Mouse (Mus musculus) naive thymus-derived CD4-positive, alpha-beta T cell, adult 2 months (primary cell): Measurements from ENCODE around the gene Olfr541.
"Not testable (repeated sequence)": the region's sequence is repeated elsewhere in the genome, so short reads cannot be mapped to it uniquely, and the experiment has no call there.

ENCODE experiments used
- DNase-seq: peaks from one replicate; pipeline ENCODE4 v3.0.0-alpha.2; 2011; ENCODE audit warnings: low read depth

Gene Olfr541

GRCm38 (mm10) chr7:140696967-140697366, at the start of gene Olfr541:
Gene Olfr541, plus strand, starts transcription at chr7:140697267.
- no peak for DNase-seq

DNA sequence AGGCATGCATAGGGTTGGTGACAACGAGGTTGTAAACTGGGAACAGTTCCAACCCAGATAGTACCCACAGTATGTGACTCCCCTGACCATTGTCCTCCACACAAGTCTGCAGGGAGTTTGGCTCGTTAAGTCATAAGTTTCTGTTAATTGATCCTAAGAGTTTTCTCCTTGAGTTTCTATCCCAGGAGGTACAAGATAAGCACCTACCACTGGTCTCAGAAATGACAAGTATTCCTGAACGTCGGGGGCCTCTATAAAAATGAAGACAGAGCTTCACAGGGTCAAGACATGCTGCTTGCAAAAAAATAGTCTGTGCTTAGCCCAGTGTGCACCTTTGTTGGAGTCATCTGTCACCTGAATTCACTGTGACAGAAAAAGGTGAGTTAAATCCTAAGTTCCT, 37.4 kb upstream of the Olfr541 start, which contains the start of gene Olfr539:
Gene Olfr539, plus strand, starts transcription at position 301 of the 400 bp plus-strand sequence.
- no peak for DNase-seq

DNA sequence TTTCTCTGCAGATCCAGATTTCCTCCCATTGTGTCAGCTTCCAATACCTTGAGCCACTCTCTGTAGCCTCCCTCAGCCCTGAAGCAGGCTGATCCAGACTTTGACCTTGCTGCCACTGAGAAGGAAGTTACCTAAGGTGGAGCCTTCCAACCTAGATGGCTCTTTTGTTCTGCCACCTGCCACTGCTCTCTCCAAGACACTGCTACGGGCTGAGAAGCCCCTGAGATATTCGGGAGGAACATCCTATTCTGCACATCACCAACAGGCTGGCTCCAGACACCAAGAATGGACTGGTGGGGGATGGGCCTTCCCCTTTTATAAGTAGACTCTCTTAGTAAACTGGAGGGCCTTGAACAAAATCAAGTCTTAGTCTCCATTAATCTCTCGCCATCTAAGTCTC, 26.4 kb upstream of the Olfr541 start:
- not testable (repeated sequence) for DNase-seq

- DNase-seq = no peak
These were observed 21.2 kb upstream of the Olfr541 start for GRCm38 (mm10) chr7:140675863-140676262.

- DNase-seq = not testable (repeated sequence)
These were observed 17.5 kb upstream of the Olfr541 start for GRCm38 (mm10) chr7:140679591-140679990.

DNA sequence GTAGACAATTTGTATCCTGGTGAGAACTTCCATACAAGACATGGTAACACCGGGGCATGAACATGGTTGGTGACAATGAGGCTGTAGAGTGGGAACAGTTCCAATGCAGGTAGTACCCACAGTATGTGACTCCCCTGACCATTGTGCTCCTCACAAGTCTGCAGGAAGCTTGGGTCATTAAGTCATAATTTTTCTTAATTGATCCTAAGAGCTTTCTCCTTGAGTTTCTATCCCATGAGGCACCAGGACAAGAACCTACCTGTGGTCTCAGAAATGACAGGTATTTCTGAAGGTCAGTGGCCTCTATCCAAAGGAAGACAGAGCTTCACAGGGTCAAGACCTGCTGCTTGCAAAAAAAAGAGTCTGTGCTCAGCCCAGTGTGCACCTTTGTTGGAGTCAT, 15.4 kb upstream of the Olfr541 start, which contains the start of gene Olfr45:
Gene Olfr45, plus strand, starts transcription at position 301 of the 400 bp plus-strand sequence.
- DNase-seq = no peak

DNA sequence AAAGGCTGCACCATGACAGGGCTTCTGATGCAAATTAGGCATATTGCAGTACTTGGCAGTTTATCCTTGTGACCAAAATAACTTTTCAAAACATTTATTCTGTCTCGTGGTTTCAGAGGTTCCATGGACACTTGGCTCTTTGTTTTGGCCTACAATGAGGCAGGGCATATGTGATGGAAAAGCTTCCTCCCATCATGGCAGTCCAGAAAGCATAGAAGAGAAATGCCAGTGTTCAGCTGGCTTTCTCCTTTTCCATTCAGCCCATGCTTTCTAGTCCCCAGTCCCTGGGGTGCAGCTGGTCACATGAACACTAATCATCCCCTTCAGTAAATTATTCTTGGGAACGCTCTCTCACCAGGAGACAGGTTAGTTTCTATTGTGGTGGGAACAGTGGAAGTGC, 9.3 kb downstream of the Olfr541 start:
- no peak for DNase-seq

DNA sequence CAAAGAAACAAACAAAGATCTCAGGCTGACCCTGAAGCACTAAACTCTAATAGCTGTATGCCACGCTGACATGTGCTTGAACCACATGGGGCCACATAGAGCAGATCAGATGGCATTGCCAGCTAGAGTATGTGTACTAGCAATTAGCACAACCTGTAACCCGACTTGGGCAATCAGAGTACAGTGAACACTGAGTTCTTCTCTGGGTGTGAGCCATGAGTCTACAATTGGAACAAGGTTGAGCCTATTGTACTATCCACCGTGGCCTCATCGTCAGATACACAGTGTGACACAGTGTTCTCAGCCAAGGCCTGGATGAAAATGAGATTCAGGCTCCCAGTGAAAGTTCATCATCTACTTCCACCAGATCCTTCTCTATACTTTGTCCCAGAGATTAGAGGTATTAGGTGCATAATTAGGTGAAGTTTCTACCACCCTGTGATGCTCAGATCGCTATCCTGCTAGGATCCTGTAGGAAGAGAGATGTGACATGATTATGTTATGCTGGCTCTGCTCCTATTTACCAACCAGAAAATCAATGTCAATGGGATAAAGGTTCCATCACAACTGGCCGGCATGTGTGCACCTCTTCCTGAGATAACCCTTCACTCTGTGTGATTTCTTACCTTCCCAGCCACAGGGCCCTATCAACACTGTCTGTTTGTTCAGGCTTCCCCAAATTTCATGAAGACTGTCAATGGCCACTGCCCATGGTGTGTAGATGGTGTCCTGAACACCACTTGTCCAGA, 10.6 kb downstream of the Olfr541 start:
- DNase-seq = no peak

GRCm38 (mm10) chr7:140717155-140718055, 20.3 kb downstream of the Olfr541 start:
- no peak for DNase-seq

GRCm38 (mm10) chr7:140721095-140721494, 24.0 kb downstream of the Olfr541 start:
- DNase-seq = no peak

GRCm38 (mm10) chr7:140725558-140725957, 28.5 kb downstream of the Olfr541 start:
- no peak for DNase-seq

GRCm38 (mm10) chr7:140733162-140733561, 36.1 kb downstream of the Olfr541 start:
- no peak for DNase-seq

GRCm38 (mm10) chr7:140747402-140747801, 50.3 kb downstream of the Olfr541 start:
- DNase-seq = no peak

GRCm38 (mm10) chr7:140748116-140748826, 51.2 kb downstream of the Olfr541 start:
- DNase-seq = no peak

DNA sequence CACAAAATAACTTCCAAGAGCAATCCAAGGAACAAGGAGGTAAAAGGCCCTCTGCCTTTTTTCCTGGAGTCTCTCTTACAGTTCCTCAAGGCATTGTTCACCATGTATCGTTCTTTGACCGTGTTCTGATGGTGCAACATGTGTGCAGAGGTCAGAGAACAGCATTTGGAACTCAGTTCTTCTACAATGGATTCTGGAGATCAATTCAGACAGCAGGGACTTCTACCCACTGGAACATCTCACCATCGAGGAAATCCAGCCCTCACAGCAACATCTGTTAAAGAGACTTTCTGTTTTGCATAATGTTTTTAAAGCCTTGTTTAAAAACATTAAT, 51.7 kb downstream of the Olfr541 start:
- no peak for DNase-seq

GRCm38 (mm10) chr7:140754556-140754955, 57.5 kb downstream of the Olfr541 start:
- DNase-seq = no peak
